Mouse (Mus musculus): ENCODE data around the gene Gdpgp1.

- no peak for TF ChIP-seq GATA1 (IDR thresholded peaks at IDR 0.05; ENCODE audit: borderline replicate concordance, low read length)
- TF ChIP-seq FLI1 (IDR thresholded peaks at IDR 0.05; ENCODE audit: low read length): no peak
Measured at GRCm38 (mm10) chr7:80280032-80280431, 47.4 kb downstream of the Gdpgp1 start.
